Mouse (Mus musculus) hindbrain, embryonic 10.5 days (tissue): Measurements from ENCODE around the gene Thnsl1. TPM values are rescaled to one million over a fixed set of nuclear protein-coding genes. Genes with fewer than 3 reads are reported as not detected.

Experiments used
- DNase-seq: peaks from one replicate; pipeline ENCODE4 v3.0.0-alpha.2; 2017; ENCODE audit warnings: low spot score
- H3K27ac ChIP-seq: fragments of 300-500 bp; sonication (generic); 2 replicates; pipeline ENCODE4 v1.5.1; 2016; ENCODE audit warnings: mild to moderate bottlenecking, moderate library complexity
- H3K27me3 ChIP-seq: fragments of 300-500 bp; sonication (generic); 2 replicates; pipeline ENCODE4 v1.6.1; 2016; ENCODE audit warnings: mild to moderate bottlenecking; ENCODE audit not compliant: poor library complexity, insufficient read depth, severe bottlenecking
- H3K36me3 ChIP-seq: fragments of 300-500 bp; sonication (generic); 2 replicates; pipeline ENCODE4 v1.6.1; 2016; ENCODE audit warnings: mild to moderate bottlenecking, moderate library complexity
- H3K4me1 ChIP-seq: fragments of 300-500 bp; sonication (generic); replicated peaks from 2 replicates; pipeline ENCODE4 v1.6.1; 2016; ENCODE audit warnings: mild to moderate bottlenecking
- H3K4me3 ChIP-seq: fragments of 300-500 bp; sonication (generic); 2 replicates; pipeline ENCODE4 v1.5.1; 2016; ENCODE audit warnings: mild to moderate bottlenecking, moderate library complexity
- H3K9me3 ChIP-seq: fragments of 300-500 bp; sonication (generic); 2 replicates; pipeline ENCODE4 v1.6.1; 2016; ENCODE audit warnings: mild to moderate bottlenecking, moderate library complexity
- WGBS: fragments of 180-500 bp; shearing (Covaris S2); methylation state at CpG from one replicate; pipeline ENCODE4 v1.1.7; 2016; 5-methylcytosine and 5-hydroxymethylcytosine counted together
- polyA plus RNA-seq: library from polyadenylated mRNA; unstranded; fragments of >200 nt; fragmentation: Nextera tagmentation; extraction: Ambion mirVana; gene quantifications from 2 replicates; pipeline ENCODE4 v1.2.1, GENCODE M21; 2016

Gene Thnsl1
- polyA plus RNA-seq, 1 experiment from 2014 or later = 15.1 TPM

DNA sequence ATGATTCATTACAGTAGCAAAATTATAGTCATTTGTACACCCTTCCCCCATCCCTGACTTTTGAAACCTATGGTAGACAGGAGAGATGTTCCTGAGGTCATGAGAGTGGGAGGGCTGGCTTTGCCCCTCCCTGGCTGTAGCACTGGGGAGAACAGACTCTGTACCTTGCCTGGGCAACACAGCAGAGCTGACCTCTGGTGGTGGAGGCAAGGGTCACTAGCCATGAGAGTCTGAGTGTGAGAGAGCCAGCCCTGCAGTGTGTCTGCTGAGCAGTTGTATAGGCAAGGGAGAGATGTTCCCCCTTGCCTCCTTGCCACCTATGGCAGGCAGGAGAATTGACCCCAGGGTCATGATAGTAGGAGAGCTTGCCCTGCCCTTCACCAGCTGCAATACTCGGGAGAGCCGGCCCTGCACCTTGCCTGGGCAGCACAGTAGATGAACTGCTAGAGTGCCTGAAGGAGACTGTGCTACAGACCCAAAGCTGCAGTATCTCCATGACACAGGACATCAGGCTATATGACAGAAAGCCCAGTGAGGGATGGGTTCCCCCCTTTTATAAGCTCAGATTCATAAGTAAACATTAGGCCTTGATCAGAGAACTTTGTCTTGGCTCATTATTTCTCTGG lies 40.1 kb downstream of the Thnsl1 start:
- DNase-seq = no peak
- H3K27ac ChIP-seq = no peak overlapping the region
- no peaks in the 10 kb centered on the region for H3K9me3 ChIP-seq
- 88% methylated on average over 2 of the region's 2 CpGs for WGBS
- H3K36me3 ChIP-seq = no peaks in the 10 kb centered on the region
- no peaks in the 10 kb centered on the region for H3K27me3 ChIP-seq
- H3K4me1 ChIP-seq = no peaks in the 10 kb centered on the region
- H3K4me3 ChIP-seq = no peak overlapping the region

GRCm38 (mm10) chr2:21253644-21254043 lies 48.1 kb downstream of the Thnsl1 start:
- Histone ChIP-seq H3K4me1 (no peaks in the 10 kb centered on the region), H3K9me3 (no peaks in the 10 kb centered on the region), H3K27ac (no peak overlapping the region), H3K36me3 (no peaks in the 10 kb centered on the region), H3K27me3 (no peaks in the 10 kb centered on the region), H3K4me3 (no peak overlapping the region)
- DNase-seq = no peak
- 86% methylated on average over 3 of the region's 3 CpGs for WGBS

DNA sequence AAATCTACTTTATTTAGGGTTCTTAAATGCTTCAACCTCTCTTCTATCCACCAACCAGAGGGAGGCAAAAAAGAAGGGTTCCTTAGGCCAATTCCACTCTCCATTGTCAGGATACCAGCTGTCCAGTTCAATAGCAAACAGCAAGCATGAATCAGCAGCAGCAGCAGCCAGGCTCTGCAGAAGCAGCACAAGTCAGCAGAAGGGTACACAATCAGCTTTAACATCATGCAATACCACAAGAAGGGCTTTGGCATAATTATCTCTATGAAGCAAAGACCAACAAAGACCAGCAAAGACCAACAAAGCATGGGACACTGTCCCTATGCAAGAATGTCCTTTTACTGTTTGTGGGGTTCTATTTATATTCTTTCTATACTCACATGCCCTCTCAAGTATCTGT lies 48.8 kb downstream of the Thnsl1 start:
- DNase-seq = no peak
- H3K4me1 ChIP-seq = no peaks in the 10 kb centered on the region
- no peak overlapping the region for H3K4me3 ChIP-seq
- no peak overlapping the region for H3K27ac ChIP-seq
- H3K9me3 ChIP-seq = no peaks in the 10 kb centered on the region
- no peaks in the 10 kb centered on the region for H3K36me3 ChIP-seq
- no peaks in the 10 kb centered on the region for H3K27me3 ChIP-seq

DNA sequence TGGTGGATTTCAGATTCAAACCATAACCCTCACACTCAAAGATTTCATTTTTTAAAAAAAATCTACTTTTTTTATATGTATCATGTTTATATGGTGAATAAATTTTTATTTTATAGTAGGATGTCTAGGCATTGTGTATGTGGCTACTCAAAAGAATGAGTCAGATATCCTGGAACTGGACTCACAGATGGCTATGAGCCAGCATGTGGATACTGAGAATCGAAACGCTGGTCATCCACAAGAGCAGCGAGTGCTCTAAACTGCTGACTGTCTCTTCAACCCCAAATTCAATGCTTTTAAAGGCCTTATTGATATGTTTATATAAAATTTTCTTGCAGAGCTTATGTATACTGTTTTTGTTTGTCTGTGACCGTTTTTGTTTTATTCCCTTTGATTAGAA lies 52.8 kb downstream of the Thnsl1 start:
- H3K27me3 ChIP-seq = no peaks in the 10 kb centered on the region
- H3K9me3 ChIP-seq = no peaks in the 10 kb centered on the region
- no peaks in the 10 kb centered on the region; the same call in 1 of the 2 replicates for H3K4me1 ChIP-seq
- no peak for DNase-seq
- H3K36me3 ChIP-seq = no peaks in the 10 kb centered on the region
- 93% methylated on average over 4 of the region's 4 CpGs for WGBS
- no peak overlapping the region for H3K27ac ChIP-seq
- no peak overlapping the region for H3K4me3 ChIP-seq

DNA sequence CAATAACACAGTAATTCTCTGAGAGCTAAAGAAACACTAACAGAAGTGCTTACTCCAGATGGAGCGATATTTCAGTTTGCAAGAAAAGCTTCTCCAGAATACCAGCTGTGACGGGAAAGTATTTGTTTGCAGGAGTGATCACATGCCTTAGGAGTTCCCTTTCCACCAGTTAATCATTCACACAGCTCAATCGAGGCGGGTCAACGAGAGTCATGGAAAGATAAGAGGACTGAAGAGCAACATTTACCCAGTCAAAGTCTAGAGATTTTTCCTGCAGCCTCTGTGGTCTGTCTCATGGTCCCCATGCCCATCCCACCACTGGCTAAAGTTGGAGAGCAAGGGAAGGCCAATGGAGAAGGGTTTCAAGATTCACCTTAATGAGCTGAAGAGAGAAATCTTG lies 53.6 kb downstream of the Thnsl1 start:
- Histone ChIP-seq H3K27me3 (no peaks in the 10 kb centered on the region), H3K4me3 (no peak overlapping the region), H3K27ac (no peak overlapping the region), H3K9me3 (no peaks in the 10 kb centered on the region), H3K4me1 (no peaks in the 10 kb centered on the region; the same call in none of the 2 replicates), H3K36me3 (no peaks in the 10 kb centered on the region)
- whole genome bisulfite sequencing = 76% methylated on average over 5 of the region's 5 CpGs
- DNase-seq = no peak

- no peak overlapping the region for H3K27ac ChIP-seq
- H3K27me3 ChIP-seq = no peaks in the 10 kb centered on the region
- H3K9me3 ChIP-seq = no peaks in the 10 kb centered on the region
- H3K4me1 ChIP-seq = no peaks in the 10 kb centered on the region; the same call in none of the 2 replicates
- no peak overlapping the region for H3K4me3 ChIP-seq
- no peak for DNase-seq
- no peaks in the 10 kb centered on the region for H3K36me3 ChIP-seq
- WGBS = 76% methylated on average over 4 of the region's 4 CpGs
Observed at GRCm38 (mm10) chr2:21260060-21260459, 54.5 kb downstream of the Thnsl1 start.

GRCm38 (mm10) chr2:21261370-21262006 lies 56.0 kb downstream of the Thnsl1 start:
- peak; percentile 73 for DNase-seq
- Histone ChIP-seq H3K4me1 (peaks cover 2% of the 10 kb centered on the region), H3K27me3 (no peaks in the 10 kb centered on the region), H3K9me3 (no peaks in the 10 kb centered on the region), H3K4me3 (no peak overlapping the region), H3K36me3 (no peaks in the 10 kb centered on the region), H3K27ac (no peak overlapping the region)
- 25% methylated on average over 4 of the region's 4 CpGs for WGBS

GRCm38 (mm10) chr2:21264031-21264430 lies 58.5 kb downstream of the Thnsl1 start:
- DNase-seq = no peak
- no peaks in the 10 kb centered on the region for H3K36me3 ChIP-seq
- WGBS = 71% methylated on average over 4 of the region's 4 CpGs
- no peaks in the 10 kb centered on the region for H3K27me3 ChIP-seq
- peaks cover 16% of the 10 kb centered on the region for H3K4me1 ChIP-seq
- no peak overlapping the region for H3K4me3 ChIP-seq
- no peaks in the 10 kb centered on the region for H3K9me3 ChIP-seq
- no peak overlapping the region for H3K27ac ChIP-seq

Other genes with a start within 250 kb of the Thnsl1 start
- 31.8 and 39.9 TPM in 2 replicates for gene Arhgap21, start 236.8 kb upstream of the Thnsl1 start, polyA plus RNA-seq
- 1.6 and 3.0 TPM in 2 replicates for gene Enkur, start 359 bp upstream of the Thnsl1 start, polyA plus RNA-seq
- 0.09 and 0.22 TPM in 2 replicates for gene Gpr158, start 161.8 kb downstream of the Thnsl1 start, polyA plus RNA-seq